Mouse (Mus musculus) C2C12 (cell line): ENCODE data around the gene Tmem72. TPM values are rescaled to one million over a fixed set of nuclear protein-coding genes. Genes with fewer than 3 reads are reported as not detected.

ENCODE experiments used
- H3K27me3 ChIP-seq: one replicate; pipeline ENCODE4 v1.6.1; 2011; ENCODE audit not compliant: control insufficient read depth, insufficient read depth, insufficient read length
- H3K36me3 ChIP-seq: one replicate; pipeline ENCODE4 v1.6.1; 2011; ENCODE audit not compliant: control insufficient read depth, insufficient read depth
- H3K4me3 ChIP-seq: one replicate; pipeline ENCODE4 v1.5.1; 2011; ENCODE audit warnings: mild to moderate bottlenecking, control low read depth; ENCODE audit not compliant: poor library complexity, insufficient read depth, severe bottlenecking
- H3K79me2 ChIP-seq: one replicate; pipeline ENCODE4 v1.6.1; 2011; ENCODE audit not compliant: control insufficient read depth, insufficient read depth
- H3K79me3 ChIP-seq: one replicate; pipeline ENCODE4 v1.6.1; 2011; ENCODE audit warnings: low read depth, control low read depth
- H3ac ChIP-seq: one replicate; pipeline ENCODE3; 2011; ENCODE audit warnings: low read depth; ENCODE audit not compliant: control insufficient read depth, insufficient read length
- CEBPB ChIP-seq: IDR thresholded peaks from one replicate; pipeline ENCODE4 v1.6.1; 2011; ENCODE audit warnings: low read depth, mild to moderate bottlenecking, control low read depth, moderate library complexity
- CTCF ChIP-seq: IDR thresholded peaks from one replicate; pipeline ENCODE4 v1.5.1; 2011; ENCODE audit not compliant: control insufficient read depth, insufficient read depth, insufficient read length
- FOSL1 ChIP-seq: IDR thresholded peaks from one replicate; pipeline ENCODE4 v1.8.0; 2011; ENCODE audit warnings: mild to moderate bottlenecking, low read length; ENCODE audit not compliant: poor library complexity, insufficient read depth, severe bottlenecking
- MAX ChIP-seq: IDR thresholded peaks from one replicate; pipeline ENCODE4 v1.6.1; 2011; ENCODE audit warnings: mild to moderate bottlenecking, control low read depth
- MYOD1 ChIP-seq: IDR thresholded peaks from one replicate; pipeline ENCODE4 v1.6.1; 2011; ENCODE audit warnings: low read depth; ENCODE audit not compliant: control insufficient read depth, insufficient read length
- MYOG ChIP-seq: IDR thresholded peaks from one replicate; pipeline ENCODE4 v1.6.1; 2011; ENCODE audit not compliant: control insufficient read depth, insufficient read length; ENCODE audit errors: extremely low read depth
- USF1 ChIP-seq: IDR thresholded peaks from one replicate; pipeline ENCODE4 v1.6.1; 2011; ENCODE audit warnings: low read depth, mild to moderate bottlenecking, control low read depth, moderate library complexity
- polyA plus RNA-seq: library from polyadenylated mRNA; unstranded; fragments of >200 nt; fragmentation: generic; extraction: Trizol; gene quantifications from one replicate; pipeline ENCODE4 v1.2.1, GENCODE M21; 2012; ENCODE audit warnings: missing spikeins

Tmem72 gene
- polyA plus RNA-seq, 1 experiment = 0.06 TPM

- TF ChIP-seq USF1 = no peak
- no peak for TF ChIP-seq FOSL1
- TF ChIP-seq CTCF = no peak
- no peak for TF ChIP-seq CEBPB
- no peak for TF ChIP-seq MAX
- TF ChIP-seq MYOD1 = no peak
- TF ChIP-seq MYOG = no peak
- H3ac ChIP-seq = no peak overlapping the region
- H3K4me3 ChIP-seq = no peak overlapping the region
- no peaks in the 10 kb centered on the region for H3K79me2 ChIP-seq
- no peaks in the 10 kb centered on the region for H3K79me3 ChIP-seq
- H3K27me3 ChIP-seq = no peaks in the 10 kb centered on the region
- no peaks in the 10 kb centered on the region for H3K36me3 ChIP-seq
Observed at GRCm38 (mm10) chr6:116666892-116667291, 49.8 kb downstream of the Tmem72 start.

GRCm38 (mm10) chr6:116666085-116666750 is 50.5 kb downstream of the Tmem72 start:
- TF ChIP-seq USF1 (no peak), CEBPB (peak; percentile 30)
- Histone ChIP-seq H3K36me3 (no peaks in the 10 kb centered on the region), H3K79me3 (no peaks in the 10 kb centered on the region), H3ac (no peak overlapping the region), H3K27me3 (no peaks in the 10 kb centered on the region), H3K4me3 (no peak overlapping the region), H3K79me2 (no peaks in the 10 kb centered on the region)

GRCm38 (mm10) chr6:116664830-116665229 is 51.9 kb downstream of the Tmem72 start:
- Histone ChIP-seq H3K4me3 (no peak overlapping the region), H3K27me3 (no peaks in the 10 kb centered on the region), H3K79me3 (no peaks in the 10 kb centered on the region), H3ac (no peak overlapping the region), H3K36me3 (no peaks in the 10 kb centered on the region), H3K79me2 (no peaks in the 10 kb centered on the region)
- TF ChIP-seq CTCF = no peak
- no peak for TF ChIP-seq FOSL1
- no peak for TF ChIP-seq CEBPB
- TF ChIP-seq MYOG = no peak
- no peak for TF ChIP-seq MAX
- TF ChIP-seq USF1 = no peak
- TF ChIP-seq MYOD1 = no peak

GRCm38 (mm10) chr6:116664031-116664430 is 52.7 kb downstream of the Tmem72 start:
- Histone ChIP-seq H3ac (no peak overlapping the region), H3K36me3 (no peaks in the 10 kb centered on the region), H3K4me3 (no peak overlapping the region), H3K79me3 (no peaks in the 10 kb centered on the region), H3K79me2 (no peaks in the 10 kb centered on the region), H3K27me3 (no peaks in the 10 kb centered on the region)
- TF ChIP-seq MAX (no peak), USF1 (no peak), CTCF (no peak), MYOG (no peak), FOSL1 (no peak), CEBPB (no peak), MYOD1 (no peak)

GRCm38 (mm10) chr6:116663364-116663763 is 53.3 kb downstream of the Tmem72 start:
- TF ChIP-seq MAX (no peak), MYOG (no peak), MYOD1 (no peak), CTCF (no peak)
- no peaks in the 10 kb centered on the region for H3K27me3 ChIP-seq
- no peaks in the 10 kb centered on the region for H3K36me3 ChIP-seq
- no peaks in the 10 kb centered on the region for H3K79me3 ChIP-seq
- no peak overlapping the region for H3ac ChIP-seq
- no peak overlapping the region for H3K4me3 ChIP-seq
- H3K79me2 ChIP-seq = no peaks in the 10 kb centered on the region

- no peak overlapping the region for H3K4me3 ChIP-seq
- H3K79me3 ChIP-seq = no peaks in the 10 kb centered on the region
- TF ChIP-seq MYOG (no peak), MYOD1 (no peak), MAX (no peak), CTCF (no peak), USF1 (no peak), CEBPB (no peak), FOSL1 (no peak)
- no peaks in the 10 kb centered on the region for H3K27me3 ChIP-seq
- H3ac ChIP-seq = no peak overlapping the region
- H3K79me2 ChIP-seq = no peaks in the 10 kb centered on the region
- H3K36me3 ChIP-seq = no peaks in the 10 kb centered on the region
Observed at GRCm38 (mm10) chr6:116653684-116654454, 62.8 kb downstream of the Tmem72 start.
